13 mouse cellular contexts compared by ENCODE assay signal in the genomic region with DNA sequence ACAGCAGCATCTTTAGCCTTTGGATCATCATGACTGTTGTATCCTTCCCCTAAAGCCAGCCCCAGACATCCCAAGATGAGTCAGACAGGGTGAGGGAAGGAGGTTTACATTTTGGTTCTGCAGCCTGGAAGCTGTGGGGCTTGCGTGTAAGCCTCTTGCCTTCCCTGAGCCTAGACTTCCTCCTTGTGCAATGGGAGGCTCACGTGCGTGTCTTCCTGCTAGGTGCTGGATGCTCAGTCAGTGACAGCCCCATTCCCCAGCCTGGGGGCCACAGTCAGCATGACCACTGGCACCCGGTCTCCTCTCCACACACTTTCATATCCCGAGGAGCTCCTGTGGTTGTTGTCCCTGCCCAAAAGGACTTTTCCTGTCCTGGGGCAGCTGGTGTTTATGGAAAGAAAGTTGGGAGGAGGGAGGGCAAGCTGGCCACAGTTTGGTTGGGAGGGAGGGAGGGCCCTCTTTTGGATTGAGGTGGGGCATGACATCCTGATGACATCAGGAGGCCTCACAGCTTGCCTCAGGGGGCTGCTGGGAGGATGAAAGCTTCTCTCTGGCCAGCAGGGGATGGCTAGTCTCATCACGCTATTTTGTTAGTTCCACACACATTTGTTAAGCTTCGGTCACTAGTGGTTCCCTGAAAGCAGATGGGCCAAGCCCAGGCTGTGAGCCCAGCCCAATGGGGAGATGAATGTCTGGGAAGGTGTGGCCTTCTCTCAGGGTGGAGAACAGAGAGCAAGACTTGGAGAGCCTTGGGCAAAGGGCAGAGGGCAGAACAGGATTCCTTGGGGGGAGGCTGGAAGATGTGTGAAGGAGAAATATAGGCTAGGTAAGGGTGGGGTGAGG. TPM values are rescaled to one million over a fixed set of nuclear protein-coding genes. Genes with fewer than 3 reads are reported as not detected.
A peak's percentile ranks its signal among the peaks of the same experiment; 100 is the strongest.
DNase-seq lines count a peak whose midpoint lies in the region; ATAC-seq lines count a peak whose summit lies in the region.
"Had no signal": no experiment of that assay in that cellular context is flagged by ENCODE, and none has a peak within 500 bp of the region (broad histone marks: within the 10 kb centered on the region; RNA-seq: fewer than 3 reads in every experiment).

No protein-coding gene starts in this region.

- intact Hi-C loops in heart, postnatal 14 days (cut with DNase I), result no loop called here
- intact Hi-C loops in left cerebral cortex, postnatal 14 days (cut with DNase I), result no loop called here

- no peak overlapping the region for H3K4me3 ChIP-seq in heart, embryonic 14.5 days (ENCODE audit: control insufficient read depth in 1 of 2, insufficient read depth in 1 of 2, low read depth in 1 of 2, low read length in 2 of 2)
- H3K4me3 ChIP-seq in heart, embryonic 15.5 days, result no peak overlapping the region
- H3K4me3 ChIP-seq in lung, embryonic 16.5 days (ENCODE audit: low read length), result no peak overlapping the region
- no peak overlapping the region for H3K4me3 ChIP-seq in stomach, embryonic 14.5 days (ENCODE audit: low read depth, low read length)
- H3K4me3 ChIP-seq: hindbrain, embryonic 15.5 days; left cerebral cortex, adult 2 months; liver, embryonic 15.5 days had no signal

- H3K27me3 ChIP-seq in heart, embryonic 14.5 days (ENCODE audit: control insufficient read depth, insufficient read depth, low read length), result no peaks in the 10 kb centered on the region
- H3K27me3 ChIP-seq in heart, embryonic 15.5 days, result no peaks in the 10 kb centered on the region
- no peaks in the 10 kb centered on the region for H3K27me3 ChIP-seq in lung, embryonic 16.5 days (ENCODE audit: control insufficient read depth, insufficient read depth, low read depth, low read length)
- H3K27me3 ChIP-seq in stomach, embryonic 14.5 days (ENCODE audit: control insufficient read depth, insufficient read depth, low read length), result no peaks in the 10 kb centered on the region
- H3K27me3 ChIP-seq: hindbrain, embryonic 15.5 days had no signal

- no peaks in the 10 kb centered on the region for H3K9me3 ChIP-seq in heart, embryonic 14.5 days (ENCODE audit: control insufficient read depth, low read length)
- no peaks in the 10 kb centered on the region for H3K9me3 ChIP-seq in heart, embryonic 15.5 days (replicated peaks)
- no peaks in the 10 kb centered on the region for H3K9me3 ChIP-seq in lung, embryonic 16.5 days (ENCODE audit: control insufficient read depth, low read length)
- H3K9me3 ChIP-seq in stomach, embryonic 14.5 days (ENCODE audit: control insufficient read depth, low read depth, low read length), result no peaks in the 10 kb centered on the region; the same call in 1 of the 2 replicates
- H3K9me3 ChIP-seq: hindbrain, embryonic 15.5 days; liver, embryonic 15.5 days had no signal

- peaks cover 4% of the 10 kb centered on the region; the same call in 1 of the 2 replicates for H3K36me3 ChIP-seq in heart, embryonic 14.5 days (ENCODE audit: control insufficient read depth, insufficient read depth, low read length)
- H3K36me3 ChIP-seq in heart, embryonic 15.5 days, result 0 out of 2 replicates have a peak, but pooled peaks cover 6% of the 10 kb centered on the region
- H3K36me3 ChIP-seq in lung, embryonic 16.5 days (ENCODE audit: control insufficient read depth, insufficient read depth, low read length), result peaks cover 16% of the 10 kb centered on the region; the same call in 1 of the 2 replicates
- no peaks in the 10 kb centered on the region; the same call in 1 of the 2 replicates for H3K36me3 ChIP-seq in stomach, embryonic 14.5 days (ENCODE audit: control insufficient read depth, insufficient read depth, low read length)
- H3K36me3 ChIP-seq: hindbrain, embryonic 15.5 days; liver, embryonic 15.5 days had no signal

- 0 out of 2 replicates have a peak, but pooled peaks have one; percentile 13 for ATAC-seq in heart, embryonic 14.5 days (ENCODE audit: insufficient number of reproducible peaks, insufficient read depth, low FRiP score, low read depth)
- no peak for ATAC-seq in heart, embryonic 15.5 days (replicated peaks; ENCODE audit: insufficient number of reproducible peaks, insufficient read depth, low FRiP score, low read depth)
- ATAC-seq in lung, embryonic 16.5 days (ENCODE audit: low read depth), result peak; percentile 6
- no peak for ATAC-seq in stomach, embryonic 14.5 days (ENCODE audit: insufficient number of reproducible peaks, insufficient read depth, low FRiP score, low read depth)
- no peak; the same call in 1 of the 2 replicates for ATAC-seq in monocyte, adult 5-6 weeks (replicated peaks; ENCODE audit: insufficient number of reproducible peaks, low FRiP score, low TSS enrichment, poor library complexity, severe bottlenecking)

- no peak overlapping the region for H3K9ac ChIP-seq in heart, embryonic 14.5 days (ENCODE audit: low read length)
- no peak overlapping the region for H3K9ac ChIP-seq in heart, embryonic 15.5 days
- no peak overlapping the region for H3K9ac ChIP-seq in lung, embryonic 16.5 days (ENCODE audit: low read length)
- no peak overlapping the region for H3K9ac ChIP-seq in stomach, embryonic 14.5 days (replicated peaks; ENCODE audit: low read depth, low read length)
- H3K9ac ChIP-seq: hindbrain, embryonic 15.5 days; liver, embryonic 15.5 days had no signal

- DNase-seq in heart, postnatal 14 days, result no peak
- DNase-seq in kidney, postnatal 25 days, result no peak
- no peak for DNase-seq in left cerebral cortex, postnatal 14 days (ENCODE audit: low spot score in 2 of 2)
- DNase-seq: cerebellum, postnatal 36 days; kidney, postnatal 4 days had no signal

- peaks cover 37 to 43% of the 10 kb centered on the region in 2 experiments for H3K4me1 ChIP-seq in heart, embryonic 14.5 days (ENCODE audit: control insufficient read depth in 2 of 2, insufficient read depth in 2 of 2, low read length in 2 of 2)
- peaks cover 48% of the 10 kb centered on the region for H3K4me1 ChIP-seq in heart, embryonic 15.5 days (replicated peaks)
- H3K4me1 ChIP-seq in lung, embryonic 16.5 days (replicated peaks; ENCODE audit: control insufficient read depth, insufficient read depth, low read length), result peaks cover 51% of the 10 kb centered on the region
- H3K4me1 ChIP-seq in stomach, embryonic 14.5 days (ENCODE audit: control insufficient read depth, insufficient read depth, low read length), result peaks cover 20% of the 10 kb centered on the region

- peak overlapping the region in 1 of 2 experiments; percentile 70; a peak in 2 of 4 replicates for H3K27ac ChIP-seq in heart, embryonic 14.5 days (replicated peaks in 1 of 2; ENCODE audit: control insufficient read depth in 1 of 2, insufficient read depth in 1 of 2, low read depth in 2 of 2, low read length in 2 of 2)
- peak overlapping the region; percentile 59 for H3K27ac ChIP-seq in heart, embryonic 15.5 days
- H3K27ac ChIP-seq in lung, embryonic 16.5 days (ENCODE audit: low read length), result peak overlapping the region; percentile 91
- H3K27ac ChIP-seq in stomach, embryonic 14.5 days (ENCODE audit: low read length), result peak overlapping the region; percentile 52; the same call in 1 of the 2 replicates
- H3K27ac ChIP-seq: left cerebral cortex, adult 2 months; liver, embryonic 15.5 days had no signal

- no peak overlapping the region for H3K4me2 ChIP-seq in heart, embryonic 14.5 days (ENCODE audit: low read length)
- H3K4me2 ChIP-seq in heart, embryonic 15.5 days, result no peak overlapping the region
- H3K4me2 ChIP-seq in lung, embryonic 16.5 days (ENCODE audit: low read depth, low read length), result no peak overlapping the region
- no peak overlapping the region for H3K4me2 ChIP-seq in stomach, embryonic 14.5 days (replicated peaks; ENCODE audit: low read depth, low read length)
- H3K4me2 ChIP-seq: hindbrain, embryonic 15.5 days; liver, embryonic 15.5 days had no signal

- 41% methylated on average over 7 of the region's 7 CpGs for WGBS in heart, embryonic 14.5 days
- WGBS in heart, embryonic 15.5 days, result 38% methylated on average over 7 of the region's 7 CpGs
- 41% methylated on average over 7 of the region's 7 CpGs for WGBS in lung, embryonic 16.5 days
- WGBS in stomach, embryonic 14.5 days, result 40% methylated on average over 7 of the region's 7 CpGs

RNA-seq across cellular contexts. Expression of gene Ptgs1, which starts 4.5 kb away (rescaled TPM):
- polyA plus RNA-seq in heart, embryonic 14.5 days (2014; fragmentation: Nextera tagmentation; extraction: Ambion mirVana), result 26.7 and 31.0 TPM in 2 replicates
- 10 to 100 TPM; 19.0 to 21.4 TPM for total RNA-seq in heart, postnatal 14 days (2021)
- polyA plus RNA-seq in heart, embryonic 15.5 days (2015; fragmentation: Nextera tagmentation; extraction: Ambion mirVana), result 23.0 and 29.7 TPM in 2 replicates
- polyA plus RNA-seq in lung, embryonic 16.5 days (2015; fragmentation: Nextera tagmentation; extraction: Ambion mirVana), result 76.1 and 83.5 TPM in 2 replicates
- 30.7 and 34.1 TPM in 2 replicates for polyA plus RNA-seq in stomach, embryonic 14.5 days (2014; fragmentation: Nextera tagmentation; extraction: Ambion mirVana)
- total RNA-seq in left cerebral cortex, postnatal 14 days (2021), result 10 to 100 TPM; 16.0 to 16.2 TPM
- total RNA-seq in monocyte, adult 5-6 weeks (2017), result 1.8 to 7.6 TPM (median 4.1 TPM) in 3 replicates

Comparison
In these comparisons a context has a peak if more than half of its experiments do, and no peak if none do; other contexts are left out.
1. ATAC-seq: peak in heart, embryonic 14.5 days (single experiment) and lung, embryonic 16.5 days (single experiment); none in heart, embryonic 15.5 days (single experiment), stomach, embryonic 14.5 days (single experiment) and monocyte, adult 5-6 weeks (single experiment).